Mouse (Mus musculus): ENCODE data around the gene Thbs2.

GRCm38 (mm10) chr17:14733027-14733426 lies 39.0 kb upstream of the Thbs2 start:
- no peak for TF ChIP-seq CHD2 (IDR thresholded peaks at IDR 0.05; ENCODE audit: low read depth, low read length)
- TF ChIP-seq HCFC1 (IDR thresholded peaks at IDR 0.05; ENCODE audit: borderline replicate concordance, insufficient read depth, low read length) = no peak
